Mouse (Mus musculus): Measurements from ENCODE around the gene Amotl2.
A peak's percentile ranks its signal among the peaks of the same experiment; 100 is the strongest.

Amotl2 gene

DNA sequence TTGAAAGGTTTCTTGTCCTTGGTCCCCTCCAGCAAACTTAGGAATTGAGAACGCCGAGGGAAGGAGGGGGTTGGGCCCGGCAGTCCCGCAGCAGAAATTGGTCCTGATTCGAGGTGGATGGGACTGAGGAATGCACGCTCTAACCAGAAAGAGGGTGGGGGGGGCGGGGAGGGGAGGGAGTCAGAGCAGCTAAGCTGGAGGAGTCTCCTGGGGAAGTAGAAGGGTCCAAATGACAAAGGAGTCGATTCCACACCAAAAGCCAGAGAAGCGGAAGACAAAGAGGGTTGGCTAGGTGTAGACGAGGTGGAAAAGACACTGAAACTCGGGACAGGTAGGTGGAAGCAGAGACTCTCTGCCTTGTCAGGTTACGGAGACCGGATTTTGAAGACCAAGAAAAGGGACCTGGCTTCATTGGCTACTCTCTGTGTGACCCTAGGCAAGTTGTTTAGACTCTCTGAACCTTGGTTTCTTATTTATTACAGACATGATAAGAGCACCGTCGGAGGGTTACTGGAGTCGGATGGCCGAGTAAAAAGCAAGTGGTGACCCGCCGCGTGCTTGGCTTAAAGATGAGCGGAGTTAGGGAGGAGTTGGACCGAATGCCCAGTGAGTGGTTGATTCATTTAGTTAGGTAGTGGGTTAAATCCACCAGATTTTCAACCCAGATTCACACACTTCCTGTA, at the start of gene Amotl2:
Amotl2 (plus strand) TSS at position 192 of the 683 bp plus-strand sequence.
- DNase-seq (ENCODE audit: low spot score in 2 of 2): no peak

DNA sequence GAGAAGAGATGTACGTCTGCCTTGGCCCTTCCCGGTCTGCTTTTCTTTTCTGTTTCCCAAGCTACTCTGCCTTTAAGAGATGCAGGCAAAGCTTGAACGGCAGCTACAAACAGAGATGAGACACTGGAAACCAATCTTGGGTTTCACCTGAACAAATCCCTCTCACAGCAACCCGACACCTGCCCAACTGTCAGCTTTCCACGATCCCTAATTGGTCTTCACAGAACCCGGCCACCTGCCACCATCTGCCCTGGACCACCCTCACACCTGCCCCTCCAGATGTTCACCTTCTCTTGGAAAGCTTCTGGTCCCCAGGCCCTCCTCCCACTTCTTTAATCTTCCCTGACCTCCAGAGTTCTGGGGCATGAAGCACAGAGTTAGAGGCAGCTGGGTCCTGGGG, 48.4 kb upstream of the Amotl2 start:
- no peak for DNase-seq (ENCODE audit: low spot score in 2 of 2)

DNA sequence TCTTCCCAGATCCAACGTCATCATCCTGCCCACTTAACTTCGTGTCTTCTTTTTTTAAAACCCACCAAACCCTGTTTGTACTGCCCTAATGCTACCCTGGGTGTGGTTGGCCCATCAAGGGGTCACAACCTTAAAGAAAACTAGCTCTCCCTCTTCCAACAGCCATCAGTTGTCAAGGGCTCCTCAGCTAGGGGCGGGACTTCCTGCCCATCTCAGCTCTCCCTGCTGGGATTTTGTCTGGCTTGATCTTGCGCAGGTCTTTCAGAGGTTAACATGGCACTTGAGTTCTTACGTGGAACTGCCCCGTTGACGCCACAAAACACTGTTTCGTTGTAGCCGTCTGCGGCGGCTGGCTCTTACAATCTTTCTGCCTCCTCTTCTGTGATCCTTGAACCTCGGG, 47.6 kb upstream of the Amotl2 start:
- no peak for DNase-seq (ENCODE audit: low spot score in 2 of 2)

DNA sequence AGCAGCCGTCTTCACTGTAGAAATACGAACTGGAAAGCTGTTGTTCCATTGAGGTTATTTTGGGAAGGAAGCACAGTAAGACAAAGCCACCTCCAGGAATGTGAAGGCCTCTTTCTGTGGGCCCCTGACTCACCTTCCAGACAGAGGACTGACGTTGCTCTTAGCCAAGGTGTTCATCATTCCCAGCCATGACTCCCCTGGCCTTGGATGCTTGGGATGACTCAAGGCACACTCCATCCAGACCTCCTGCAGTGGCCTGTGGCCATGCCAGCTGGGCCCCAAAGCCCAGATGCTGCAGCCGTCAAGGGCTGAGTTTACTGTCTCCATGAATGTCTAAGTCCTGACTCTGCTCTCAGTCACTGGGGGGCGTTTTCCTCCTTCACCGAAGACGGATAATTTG, 43.1 kb upstream of the Amotl2 start:
- no peak for DNase-seq (ENCODE audit: low spot score in 2 of 2)

DNA sequence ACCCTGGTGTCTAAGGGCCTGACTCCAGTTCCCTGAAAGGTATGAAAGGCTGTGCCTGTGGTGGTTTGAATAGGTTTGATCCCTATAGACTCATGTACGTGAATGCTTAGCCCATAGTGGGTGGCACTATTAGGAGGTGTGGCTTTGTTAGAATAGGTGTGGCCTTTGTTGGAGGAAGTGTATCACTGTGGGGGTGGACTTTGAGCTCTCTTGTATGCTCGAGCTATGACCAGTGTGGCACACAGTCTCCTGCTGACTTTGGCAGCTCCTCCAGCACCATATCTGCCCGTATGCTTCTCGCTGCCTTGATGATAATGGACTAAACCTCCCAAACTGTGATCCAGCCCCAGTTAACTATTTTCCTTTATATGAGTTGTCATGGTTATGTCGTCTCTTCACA, 40.5 kb upstream of the Amotl2 start:
- no peak for DNase-seq (ENCODE audit: low spot score in 2 of 2)

DNA sequence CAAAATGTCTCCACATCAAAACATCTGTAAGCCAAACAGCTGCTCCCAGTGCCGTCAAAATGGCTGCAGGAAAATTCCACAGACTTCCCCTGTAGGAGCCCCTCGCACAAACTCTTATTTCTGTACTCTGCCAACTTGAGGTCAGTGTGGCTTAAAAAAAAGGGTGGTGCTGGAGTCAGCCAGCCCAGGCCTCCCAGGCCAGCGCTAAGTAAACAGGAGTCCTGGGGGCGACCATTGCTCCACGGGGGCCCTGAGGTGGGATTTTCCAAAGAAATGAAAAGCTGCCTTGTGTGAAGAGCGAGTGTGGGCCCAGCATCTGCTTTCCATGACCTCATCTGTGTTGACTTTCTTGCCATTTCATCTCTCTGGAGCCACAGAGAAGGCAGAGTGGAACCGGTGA, 35.0 kb upstream of the Amotl2 start:
- DNase-seq (ENCODE audit: low spot score in 2 of 2): no peak

DNA sequence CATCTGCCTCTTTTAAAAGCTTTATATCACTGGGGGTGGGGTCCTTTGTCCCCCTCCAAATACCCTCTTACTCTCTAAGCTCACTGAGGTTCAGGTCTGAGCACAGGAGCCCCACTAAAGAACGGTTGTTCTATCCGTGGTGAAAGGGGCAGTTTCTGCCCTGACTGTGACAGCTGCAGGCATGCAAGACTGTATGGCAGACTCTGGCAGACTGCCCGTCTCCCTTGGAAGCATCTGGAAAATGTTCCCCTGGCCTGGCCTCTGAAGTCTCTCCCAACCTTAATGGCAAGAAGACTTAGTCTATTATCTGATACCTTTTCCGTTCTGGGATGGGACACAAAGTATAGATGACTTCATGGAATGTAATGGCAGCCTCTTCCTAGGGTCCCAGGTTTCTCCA, 28.5 kb upstream of the Amotl2 start:
- no peak for DNase-seq (ENCODE audit: low spot score in 2 of 2)

DNA sequence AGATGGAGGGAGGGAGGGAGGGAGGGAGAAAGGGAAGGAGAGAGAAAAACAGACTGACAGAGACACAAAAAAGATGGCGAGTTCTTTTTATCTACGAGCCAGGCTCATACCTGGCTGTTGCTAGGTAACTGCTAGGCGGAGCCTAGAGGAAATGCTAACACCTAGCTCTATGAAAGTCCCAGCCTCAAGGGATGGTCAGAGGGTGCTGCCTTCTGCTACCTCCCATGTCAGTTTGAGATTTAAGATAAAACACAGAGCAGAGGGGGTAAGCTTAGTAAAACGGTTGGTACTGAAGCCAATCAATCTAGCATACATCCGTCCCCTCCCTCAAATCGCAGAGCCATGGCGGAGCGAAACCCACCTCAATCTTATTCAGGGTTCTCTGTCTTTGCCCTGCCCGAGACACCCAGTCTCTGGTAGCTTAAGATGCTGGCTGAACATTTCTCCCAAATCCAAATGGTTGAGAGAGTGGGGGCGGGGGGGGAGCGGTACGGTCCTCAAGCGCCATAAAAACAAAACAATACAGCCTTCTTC, 27.0 kb upstream of the Amotl2 start:
- DNase-seq (ENCODE audit: low spot score in 2 of 2): no peak

DNA sequence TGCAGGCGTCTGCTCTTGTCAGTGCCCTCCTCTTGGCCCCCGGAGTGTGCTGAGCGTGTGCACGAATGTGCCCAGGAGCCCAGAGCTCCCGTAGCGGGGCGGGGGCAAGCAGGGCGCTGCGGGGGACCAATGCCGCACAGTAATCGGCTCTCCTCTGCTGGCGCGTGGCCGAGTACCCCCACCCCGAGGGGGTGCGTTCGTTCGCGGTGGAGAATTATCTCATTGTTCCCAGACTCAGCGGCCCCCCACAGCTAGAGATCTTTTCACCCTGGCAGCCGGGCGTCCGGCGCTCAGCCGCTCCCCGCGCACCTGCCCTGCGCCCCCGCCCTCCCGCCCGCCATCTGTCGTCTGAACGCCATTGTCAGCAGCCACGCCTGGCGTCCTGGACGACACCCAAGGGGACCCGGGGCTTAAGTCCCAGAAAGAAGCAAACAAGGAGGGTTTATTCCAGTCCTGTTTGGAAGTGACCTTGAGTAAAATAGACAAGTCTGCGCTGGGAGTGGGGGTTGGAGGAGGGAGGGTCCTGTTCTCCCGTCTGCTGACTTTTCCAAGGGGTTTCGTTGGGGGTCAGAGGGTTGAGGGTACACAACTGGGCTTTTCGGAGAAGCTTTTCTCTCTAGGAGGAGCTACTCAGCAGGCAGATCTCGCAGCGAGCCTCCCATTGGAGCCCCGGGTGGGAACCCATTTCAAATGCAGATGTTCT, 26.4 kb upstream of the Amotl2 start:
- no peak for DNase-seq (ENCODE audit: low spot score in 2 of 2)

DNA sequence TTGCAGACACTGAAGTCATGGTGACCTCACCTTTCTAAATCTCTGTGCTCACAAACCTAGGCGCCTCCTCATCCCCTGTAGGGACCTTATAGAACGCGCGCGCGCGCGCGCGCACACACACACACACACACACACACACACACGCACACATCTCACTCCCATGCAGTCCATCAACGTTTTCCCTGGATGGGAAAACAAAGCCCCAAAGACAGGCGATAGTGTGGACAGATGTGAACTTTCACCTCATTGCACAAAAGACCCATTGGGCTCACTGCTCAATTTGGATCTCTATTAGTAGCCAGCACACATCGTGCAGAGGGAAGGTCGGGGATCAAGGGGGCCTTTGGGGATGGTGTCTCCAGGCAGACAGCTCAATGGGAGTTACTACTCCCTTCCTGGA, 25.6 kb upstream of the Amotl2 start:
- DNase-seq (ENCODE audit: low spot score in 2 of 2): no peak

DNA sequence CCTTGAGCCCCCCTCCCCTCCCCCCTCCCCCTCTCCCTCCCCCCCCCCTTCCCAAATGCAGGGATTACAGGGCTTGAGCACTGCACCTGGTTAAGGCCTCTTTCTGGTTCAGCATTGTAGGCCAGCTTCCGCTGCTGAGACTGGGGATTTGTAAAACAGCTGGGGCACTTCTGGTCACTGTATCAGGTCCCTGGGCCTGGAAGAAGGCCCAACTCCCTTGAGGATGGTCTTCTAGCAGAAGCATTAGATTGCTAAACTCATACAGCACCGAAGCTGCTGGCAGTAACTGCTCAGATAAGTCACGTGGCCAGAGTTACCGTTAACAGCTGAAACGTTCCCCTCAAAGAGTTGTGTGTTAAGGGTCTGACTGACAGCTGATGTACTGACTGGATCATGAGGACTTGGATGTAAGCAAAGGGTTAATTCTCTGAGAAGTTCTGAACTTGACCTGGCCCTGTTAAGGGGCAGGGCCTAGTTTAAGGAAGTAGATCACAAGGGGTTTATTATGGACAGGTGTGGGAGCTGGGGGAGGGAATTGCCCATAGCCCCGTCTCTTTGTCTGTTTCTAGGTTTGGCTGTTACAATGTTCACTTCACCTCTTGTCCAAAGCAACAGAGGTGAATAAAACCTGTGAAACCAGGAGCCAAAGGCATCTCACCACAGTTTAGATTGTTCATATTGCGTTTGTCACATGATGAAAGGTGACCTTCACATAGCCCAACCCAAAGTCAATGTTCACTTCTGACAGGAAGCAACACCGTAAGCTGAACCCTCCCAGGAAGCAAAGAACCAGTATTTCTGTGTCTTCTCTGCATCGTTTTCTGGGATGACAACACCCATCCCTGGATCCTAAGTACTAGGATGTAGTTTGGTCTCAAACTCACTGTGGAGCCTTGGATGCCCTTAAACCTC, 23.7 kb upstream of the Amotl2 start:
- DNase-seq (ENCODE audit: low spot score in 2 of 2): peak in 1 of 2 experiments; percentile 21

DNA sequence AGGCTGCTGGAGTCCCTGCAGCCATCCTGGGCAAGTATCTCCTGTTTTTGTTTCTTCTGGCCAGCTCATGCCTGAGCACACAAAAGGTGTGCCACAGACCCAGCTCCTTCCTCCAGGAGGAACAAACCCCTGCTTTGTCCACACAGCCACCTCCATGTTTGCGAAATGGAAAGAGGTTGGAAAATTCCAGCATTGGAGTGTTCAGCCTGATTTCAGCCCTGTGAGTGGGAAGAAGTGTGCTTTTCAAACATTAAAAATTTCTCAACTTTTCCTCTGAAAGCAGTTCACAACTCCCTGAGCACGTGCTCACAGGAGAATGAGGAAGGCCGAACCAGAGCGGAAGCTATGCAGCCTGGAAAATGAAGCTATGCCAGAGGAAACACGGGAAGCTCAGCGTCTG, 15.4 kb upstream of the Amotl2 start:
- no peak for DNase-seq (ENCODE audit: low spot score in 2 of 2)

DNA sequence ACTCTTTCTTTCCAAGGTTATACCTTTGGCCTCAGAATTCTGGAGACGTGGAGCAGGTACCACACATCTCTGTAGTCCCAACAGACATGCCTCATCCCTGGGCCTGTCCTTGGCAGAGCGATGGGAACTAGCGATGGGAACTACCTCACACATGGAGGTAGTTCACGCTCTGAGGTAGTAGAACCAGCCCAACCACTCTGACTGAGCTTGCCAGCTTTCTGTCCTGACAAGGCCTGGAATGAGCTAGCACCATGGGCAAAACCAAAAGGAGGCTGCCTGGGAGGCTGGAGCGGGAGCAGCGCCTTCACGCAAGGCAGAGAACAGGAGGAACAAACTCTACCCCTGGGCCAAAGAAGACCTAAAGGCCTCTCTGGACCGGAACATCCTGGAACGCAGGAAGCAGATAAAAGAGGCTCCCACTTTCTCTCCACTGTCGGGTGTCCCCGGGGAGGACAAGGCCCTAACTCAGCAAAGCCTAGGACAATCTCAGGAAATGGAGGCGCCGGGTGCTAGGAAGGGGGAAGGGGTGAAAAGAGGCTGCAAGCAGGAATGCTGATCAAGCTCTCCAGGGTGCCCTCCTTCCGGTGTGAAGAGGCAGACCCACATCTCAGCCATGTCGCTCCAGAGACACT, 6.9 kb upstream of the Amotl2 start:
- no peak for DNase-seq (ENCODE audit: low spot score in 2 of 2)

DNA sequence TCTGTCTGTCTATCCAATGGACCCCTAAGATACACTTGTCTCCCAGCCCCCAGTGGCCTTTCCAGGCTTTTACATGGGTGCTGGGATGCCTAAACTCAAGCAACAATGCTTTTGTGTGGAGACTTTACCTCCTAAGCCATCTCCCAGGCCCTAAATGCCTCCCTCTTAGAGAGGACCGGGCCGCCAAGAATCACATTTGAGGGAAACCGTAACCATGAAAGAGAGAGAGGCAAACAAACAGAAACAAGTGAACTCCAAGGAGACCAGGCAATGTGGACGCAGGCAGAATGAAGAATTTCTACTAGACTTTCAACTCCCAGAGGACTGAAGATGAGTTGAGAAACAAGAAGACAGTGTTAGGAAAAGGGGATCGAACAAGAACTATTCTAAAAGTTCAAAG, 6.0 kb upstream of the Amotl2 start:
- DNase-seq (ENCODE audit: low spot score in 2 of 2): no peak

DNA sequence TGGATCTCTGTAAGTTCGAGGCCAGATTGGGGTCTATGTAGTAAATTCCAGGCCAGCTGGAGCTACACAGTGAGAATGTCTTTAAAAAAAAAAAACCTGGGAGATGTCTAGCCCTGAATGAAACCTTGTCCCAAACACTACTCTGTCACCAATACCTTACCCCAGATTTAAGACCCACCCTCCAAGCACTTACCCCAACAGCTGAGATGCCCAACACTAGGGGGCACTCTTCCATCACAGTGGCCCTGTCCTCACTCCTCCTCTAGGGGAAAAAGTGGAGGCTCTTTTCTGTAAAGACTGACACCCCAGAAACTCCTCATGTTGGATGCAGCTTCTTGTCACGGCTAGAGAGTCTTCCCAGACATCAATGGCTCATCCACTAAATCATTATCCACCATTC, 2.7 kb upstream of the Amotl2 start:
- no peak for DNase-seq (ENCODE audit: low spot score in 2 of 2)

DNA sequence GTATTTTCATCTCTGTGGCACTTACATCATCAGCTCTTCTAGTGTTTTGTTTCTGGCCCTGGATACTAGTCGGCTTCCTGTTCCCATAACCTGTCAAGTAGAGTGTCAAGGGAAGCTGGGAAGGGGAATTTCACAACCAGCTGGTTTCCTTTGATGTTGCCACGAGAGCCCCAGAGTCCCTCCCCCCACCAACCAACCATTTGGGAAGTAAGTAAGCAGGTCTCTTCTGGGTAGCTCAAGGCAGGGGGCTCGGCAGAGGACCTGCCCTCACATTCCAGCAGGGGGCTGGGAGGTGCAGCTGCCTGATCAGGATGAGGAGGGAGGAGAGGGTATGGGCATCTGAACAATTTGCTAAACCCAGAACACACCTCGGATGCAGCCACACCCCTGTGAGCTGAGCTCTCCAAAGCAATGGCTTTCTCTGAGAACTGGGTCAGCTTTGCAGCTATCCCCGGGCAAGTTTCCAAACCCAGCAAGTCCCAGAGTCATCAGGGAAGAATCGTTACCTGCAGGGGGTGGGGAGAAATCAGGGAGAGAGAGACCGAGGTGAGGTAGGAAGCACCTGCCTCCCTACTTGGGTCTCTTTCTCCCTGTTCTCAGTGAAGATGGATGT, 1.5 kb upstream of the Amotl2 start:
- no peak for DNase-seq (ENCODE audit: low spot score in 2 of 2)

DNA sequence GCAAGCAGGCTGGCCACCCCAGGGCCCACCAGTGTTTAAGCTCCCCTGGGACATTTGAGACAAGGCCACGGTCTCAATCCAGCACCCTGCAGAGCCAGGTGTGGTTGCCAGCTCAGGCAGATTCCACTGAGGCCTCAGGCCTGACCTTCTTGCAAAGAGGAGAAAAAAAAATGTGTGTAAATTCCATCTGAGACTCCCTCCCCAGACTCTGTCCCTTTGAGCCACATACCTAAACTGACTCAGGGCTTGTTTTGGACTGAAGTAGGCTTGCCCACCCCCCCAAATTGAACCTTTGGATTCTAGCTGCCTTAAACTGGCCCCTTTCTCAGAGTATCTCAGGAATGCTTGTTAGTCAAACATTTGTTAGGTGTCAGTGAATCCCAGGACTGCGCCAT, 969 bp upstream of the Amotl2 start:
- no peak for DNase-seq (ENCODE audit: low spot score in 2 of 2)

DNA sequence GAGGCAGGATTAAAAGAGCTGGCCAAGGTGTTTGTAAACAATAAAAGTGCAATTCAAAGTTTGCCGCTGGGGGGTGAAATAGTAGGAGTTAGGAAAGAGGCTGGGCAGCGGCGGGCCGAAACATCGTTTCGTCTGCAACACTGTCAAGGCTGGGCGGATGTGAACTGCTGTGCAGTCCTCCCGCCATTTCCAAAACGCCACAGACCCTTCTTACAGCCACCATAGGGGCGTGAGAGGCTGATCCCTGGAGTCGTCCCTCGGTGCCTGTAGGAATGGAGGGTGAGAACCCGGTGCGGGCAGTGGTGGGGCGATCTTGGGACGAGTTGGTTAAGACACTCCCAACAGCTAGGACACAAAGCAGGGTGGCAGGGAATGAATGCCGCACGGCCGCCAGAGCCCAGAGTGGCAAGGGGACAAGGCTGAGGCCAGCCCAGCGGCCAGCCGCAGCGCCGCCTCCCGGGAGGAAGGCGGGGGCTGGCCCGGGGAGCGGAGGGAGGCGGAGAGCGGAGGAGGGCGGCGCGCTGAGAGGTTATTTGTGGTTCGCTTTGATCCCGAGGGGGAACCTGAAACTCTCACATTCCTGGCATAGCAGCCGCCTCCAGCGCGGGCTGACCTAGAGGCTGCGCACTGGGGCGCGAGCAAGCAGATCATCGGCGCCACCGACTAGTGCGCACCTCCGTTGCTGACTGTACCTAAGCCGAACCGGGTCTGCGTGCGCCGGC, 853 bp downstream of the Amotl2 start:
- DNase-seq (ENCODE audit: low spot score in 2 of 2): peak; percentile 87 to 91

DNA sequence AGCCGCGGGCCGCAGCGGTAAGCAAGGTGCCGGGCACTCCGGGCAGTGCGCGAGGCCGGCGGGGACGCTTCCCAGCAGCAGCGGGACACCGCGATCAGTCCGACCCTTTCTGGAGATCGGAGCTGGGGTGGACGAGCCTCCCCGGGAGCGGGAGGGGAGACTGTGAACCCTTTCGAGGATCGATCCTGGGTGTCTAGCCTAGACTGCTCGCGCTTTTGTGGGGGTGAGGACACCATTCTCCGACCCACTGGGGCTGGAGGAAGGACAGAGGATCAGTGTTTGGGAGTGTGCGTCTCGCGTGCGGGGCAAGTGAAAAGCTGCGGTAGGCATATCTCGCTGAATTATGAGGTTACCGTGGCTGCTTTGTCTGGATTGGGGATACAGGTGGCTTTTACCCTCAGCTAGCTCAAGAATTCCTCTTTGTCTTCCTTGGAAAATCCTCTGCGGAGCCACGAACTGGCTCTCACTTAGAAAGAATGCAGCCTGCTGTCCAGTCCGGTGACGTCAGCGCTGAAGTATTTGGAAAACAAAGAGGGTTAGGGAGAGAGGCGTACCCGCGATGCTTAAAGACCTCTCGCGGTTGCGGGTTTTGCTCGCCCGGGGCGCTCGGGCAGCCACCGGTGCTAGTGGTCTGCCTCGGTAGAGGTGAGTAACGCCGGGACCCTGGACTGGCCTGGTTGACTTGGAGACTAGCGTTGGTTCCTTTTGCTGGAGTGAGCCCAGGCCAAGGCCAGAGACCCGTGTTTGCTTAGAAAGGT, 1.6 kb downstream of the Amotl2 start:
- peak; percentile 70 to 82 for DNase-seq (ENCODE audit: low spot score in 2 of 2)

DNA sequence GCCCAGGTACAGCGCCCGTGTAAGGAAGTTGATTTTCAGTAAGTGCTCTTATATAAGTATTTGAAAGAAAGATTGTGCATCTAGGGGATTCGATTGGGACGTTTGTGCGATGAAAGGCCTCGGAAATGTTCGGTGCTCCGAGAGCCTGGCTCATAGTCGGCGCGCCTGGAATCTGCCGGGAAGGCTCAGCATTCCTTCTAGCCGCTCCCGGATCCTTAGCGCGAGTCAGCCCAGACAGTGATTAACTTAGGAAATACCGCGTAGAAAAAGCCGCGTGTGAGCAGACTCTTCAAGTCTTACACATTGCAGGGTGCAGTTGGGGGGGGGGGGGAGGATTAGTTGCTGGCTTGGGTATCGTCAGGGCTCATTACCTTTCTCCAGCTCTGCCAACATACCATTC, 2.2 kb downstream of the Amotl2 start:
- no peak for DNase-seq (ENCODE audit: low spot score in 2 of 2)
